Mouse (Mus musculus) adrenal gland, postnatal 36 days (tissue): ENCODE measurements around the gene Fignl2. TPM values are rescaled to one million over a fixed set of nuclear protein-coding genes. Genes with fewer than 3 reads are reported as not detected.

Source experiments
- DNase-seq, 2 experiments: peaks; one replicate each; pipeline ENCODE4 v3.0.0; 2021; ENCODE audit warnings: mixed read lengths in 1 of 2
- total RNA-seq, 2 experiments: library from RNA; stranded (reverse); gene quantifications; 2 replicates each; pipeline ENCODE4 v1.2.3; 2021

The Fignl2 gene
- total RNA-seq, 2 experiments from 2014 or later: 9.4 to 9.9 TPM

DNA sequence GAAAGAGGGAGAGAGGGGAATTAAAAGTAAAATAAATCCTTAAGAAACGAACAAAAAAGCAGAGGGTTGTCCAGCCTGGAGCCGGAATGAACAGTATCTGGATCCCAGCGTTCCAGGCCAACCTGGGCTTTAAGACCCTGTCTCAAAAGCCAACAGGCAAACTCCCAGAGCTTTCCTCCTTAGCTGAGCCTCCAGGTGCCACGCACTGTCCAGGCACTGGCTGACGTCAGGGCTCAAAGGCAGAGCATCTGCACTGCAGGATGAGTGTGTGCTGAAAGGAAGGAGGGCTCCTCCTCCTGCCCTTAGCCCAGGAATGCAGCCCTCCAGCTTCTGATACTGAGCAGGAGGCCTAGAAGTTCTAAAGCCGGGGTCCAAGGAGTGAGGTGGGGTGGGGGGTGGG is 15.6 kb upstream of the Fignl2 start:
- no peak for DNase-seq

GRCm38 (mm10) chr15:101092829-101093648 is 14.7 kb upstream of the Fignl2 start:
- peak; percentile 65 to 72 for DNase-seq

- DNase-seq: no peak
Measured at GRCm38 (mm10) chr15:101092121-101092828, 13.9 kb upstream of the Fignl2 start.

DNA sequence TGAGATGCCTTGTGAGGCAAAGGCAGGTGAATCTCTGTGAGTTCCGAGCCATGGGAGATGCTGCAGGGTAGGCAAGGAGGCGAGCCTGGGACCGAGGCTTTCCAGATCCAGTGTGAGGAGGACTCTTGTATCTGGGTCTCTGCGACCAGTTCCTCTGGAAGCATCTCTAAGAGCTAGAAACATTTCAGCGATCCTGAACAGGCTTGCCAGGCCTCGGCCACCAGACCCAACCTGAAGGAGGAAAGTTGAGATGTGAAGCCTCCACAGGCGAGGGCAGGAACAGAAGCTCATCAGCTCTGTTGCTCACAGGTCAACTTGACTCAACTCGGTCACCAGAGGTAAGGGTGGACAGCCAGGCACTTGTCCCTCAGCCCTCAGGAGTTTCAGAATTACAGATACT is 13.2 kb upstream of the Fignl2 start:
- no peak for DNase-seq

- DNase-seq: no peak
Measured at GRCm38 (mm10) chr15:101088291-101088690, 9.9 kb upstream of the Fignl2 start.

GRCm38 (mm10) chr15:101086956-101087355 is 8.6 kb upstream of the Fignl2 start:
- peak; percentile 93 to 95 for DNase-seq

- DNase-seq: no peak
Measured at GRCm38 (mm10) chr15:101086451-101086850, 8.1 kb upstream of the Fignl2 start.

GRCm38 (mm10) chr15:101084499-101084898 is 6.1 kb upstream of the Fignl2 start:
- no peak for DNase-seq

DNA sequence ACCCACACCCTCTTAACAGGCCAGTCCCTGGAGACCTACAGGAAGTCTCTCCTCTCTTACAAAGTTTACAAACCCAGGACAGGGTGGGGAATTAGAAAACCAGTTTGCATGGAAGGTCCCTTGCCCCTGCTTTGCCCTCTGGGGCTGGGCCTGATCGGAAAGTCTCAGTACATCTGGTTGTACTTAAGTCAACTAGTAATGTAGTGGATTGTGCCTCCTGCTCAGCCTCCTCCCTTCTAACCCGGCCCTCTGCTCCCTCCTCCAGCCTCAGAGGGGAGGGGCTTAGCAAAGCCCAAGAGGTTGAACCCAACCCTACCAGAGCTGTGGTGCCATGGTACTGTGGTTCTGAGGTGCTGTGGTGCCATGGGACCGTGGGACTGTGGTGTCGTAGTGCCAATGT is 3.9 kb upstream of the Fignl2 start:
- DNase-seq: no peak

- no peak for DNase-seq
Measured at GRCm38 (mm10) chr15:101081035-101081548, 2.7 kb upstream of the Fignl2 start.

- peak; percentile 44 to 65 for DNase-seq
Measured at GRCm38 (mm10) chr15:101080031-101080520, 1.7 kb upstream of the Fignl2 start.

DNA sequence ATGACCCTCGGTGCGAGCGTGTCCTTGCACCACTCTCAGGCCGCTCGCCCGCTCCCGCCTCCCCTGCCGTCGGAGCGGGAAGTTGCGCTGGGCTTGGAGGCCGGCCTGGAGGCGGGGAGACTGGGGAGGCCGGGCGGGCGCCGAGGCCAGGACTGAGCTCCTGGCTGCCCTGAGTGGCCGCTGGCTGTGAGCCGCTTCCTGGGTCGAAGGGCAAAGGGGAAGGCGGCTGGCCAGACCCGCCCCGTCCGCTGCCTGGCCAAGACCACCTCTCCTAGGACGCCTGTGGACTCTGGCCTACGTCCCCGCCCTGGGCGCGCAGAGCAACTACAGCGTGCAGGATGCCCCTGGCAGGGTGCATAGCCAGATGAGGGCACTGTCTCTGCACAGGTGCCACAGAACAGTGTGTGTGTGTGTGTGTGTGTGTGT is 377 bp upstream of the Fignl2 start:
- DNase-seq: peak; percentile 95 to 96

GRCm38 (mm10) chr15:101077001-101077812 is 1.2 kb downstream of the Fignl2 start:
- DNase-seq: peak; percentile 36 to 41

DNA sequence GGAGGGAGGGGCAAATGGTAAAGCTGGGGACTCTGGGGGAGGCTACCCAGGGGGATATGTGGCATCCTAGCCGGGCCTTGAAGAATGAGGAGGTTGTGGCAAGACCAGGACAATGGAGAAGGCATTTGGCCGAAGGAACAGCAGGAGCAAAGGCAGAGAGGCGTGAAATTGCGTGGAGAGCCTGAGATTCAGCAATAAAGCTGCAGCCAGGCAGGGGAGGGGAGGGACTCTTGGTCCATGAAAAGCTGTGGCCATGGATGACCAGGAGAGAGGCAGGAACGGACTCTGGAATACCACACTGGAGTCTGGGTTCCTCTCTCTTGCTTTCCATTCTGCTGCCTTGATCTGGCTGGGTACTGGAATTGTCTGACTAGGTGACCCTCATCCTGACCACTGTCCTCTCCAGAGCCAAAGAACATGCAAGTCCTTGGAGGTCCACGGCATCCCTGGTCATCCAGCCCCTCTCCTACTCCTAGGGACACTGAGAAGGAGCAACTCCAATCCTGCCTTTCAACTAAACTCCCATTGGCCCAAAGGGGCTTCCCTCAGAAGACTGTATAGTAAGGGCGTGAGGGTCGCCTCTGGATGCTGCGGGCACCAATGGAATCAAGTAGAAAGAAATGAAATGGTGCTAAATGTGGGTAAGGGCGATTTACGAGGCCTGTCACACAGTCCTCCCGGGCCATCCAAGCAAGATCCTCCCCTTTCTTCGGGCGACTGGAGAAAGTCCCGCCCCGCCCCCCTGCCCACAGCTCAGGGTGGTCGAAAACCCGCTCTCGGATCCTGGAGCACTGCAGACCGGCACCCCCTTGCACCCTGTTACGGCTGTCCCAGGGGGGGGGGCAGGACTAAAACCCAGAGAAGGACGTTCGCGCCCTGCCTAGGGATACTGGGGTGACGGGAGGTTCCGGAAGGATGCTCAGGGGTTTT is 2.0 kb downstream of the Fignl2 start:
- no peak for DNase-seq

- no peak for DNase-seq
Measured at GRCm38 (mm10) chr15:101075656-101076055, 2.7 kb downstream of the Fignl2 start.

GRCm38 (mm10) chr15:101075150-101075549 is 3.2 kb downstream of the Fignl2 start:
- DNase-seq: no peak

DNA sequence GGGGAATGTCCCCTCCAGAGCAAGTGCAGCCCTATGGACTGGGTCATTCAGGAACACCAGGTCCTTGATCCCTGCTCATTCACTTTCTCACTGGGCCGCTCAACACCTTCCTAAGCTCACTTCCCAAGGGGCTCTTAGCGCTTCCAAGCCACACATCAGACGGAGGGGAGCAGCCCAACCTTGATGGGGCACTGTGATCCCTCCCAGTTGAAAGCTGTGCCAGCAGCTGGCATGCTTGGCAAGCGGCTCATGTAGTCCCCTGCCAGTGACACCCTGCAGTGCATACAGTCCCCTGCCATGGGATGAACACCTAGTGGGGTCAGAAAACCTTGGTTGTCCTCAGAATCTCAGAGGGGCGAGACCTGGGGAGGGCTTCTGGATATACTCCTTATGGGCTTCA is 4.3 kb downstream of the Fignl2 start:
- DNase-seq: peak; percentile 40 to 52

DNA sequence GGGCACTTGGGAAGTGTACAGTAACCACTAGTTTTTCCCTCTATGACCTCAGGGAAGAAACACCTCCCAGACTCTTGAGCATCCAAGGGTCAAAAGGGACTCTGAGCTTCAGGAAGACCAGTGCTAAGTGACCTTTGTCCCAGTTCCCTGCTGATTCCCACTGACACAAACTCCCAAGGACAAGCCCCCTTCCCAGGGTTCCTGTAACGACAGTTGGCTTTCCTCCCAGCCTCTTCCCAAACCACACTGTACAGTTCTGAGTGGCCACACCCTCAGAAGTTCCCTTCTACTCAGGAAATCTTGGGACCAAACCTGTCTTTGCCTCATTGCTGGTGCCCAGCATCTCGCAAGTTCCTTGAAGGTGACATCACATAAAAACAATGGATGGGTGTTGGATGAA is 5.6 kb downstream of the Fignl2 start:
- no peak for DNase-seq

DNA sequence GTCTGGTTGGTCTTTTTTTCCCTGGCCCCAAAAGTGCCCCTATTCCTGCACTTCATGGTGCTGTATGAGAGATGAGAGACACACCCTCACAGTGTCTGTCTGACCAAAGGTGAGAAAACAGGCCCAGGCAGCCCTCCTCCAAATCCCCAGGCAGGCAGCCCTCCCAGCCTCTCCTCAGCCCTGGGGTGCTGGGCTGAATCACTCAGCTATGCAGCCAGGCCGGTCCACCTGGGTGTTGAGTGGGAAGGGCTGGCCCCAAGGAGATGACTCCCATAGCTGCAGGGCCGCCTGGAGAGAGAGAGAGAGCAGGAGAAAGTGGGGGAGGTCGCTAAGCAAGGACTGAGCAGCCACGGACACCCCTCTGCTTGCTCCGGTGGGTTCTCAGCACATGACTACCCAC is 7.6 kb downstream of the Fignl2 start:
- no peak for DNase-seq

GRCm38 (mm10) chr15:101069641-101070190 is 8.7 kb downstream of the Fignl2 start:
- no peak for DNase-seq

- DNase-seq: no peak
Measured at GRCm38 (mm10) chr15:101068671-101069070, 9.7 kb downstream of the Fignl2 start.
